Mouse (Mus musculus): ENCODE data around the gene Hgfac. TPM values are rescaled to one million over a fixed set of nuclear protein-coding genes. Genes with fewer than 3 reads are reported as not detected.

Hgfac gene
- 0.69 and 0.75 TPM in 2 replicates for polyA plus RNA-seq (2015; fragmentation: Nextera tagmentation; extraction: Ambion mirVana)

- WGBS, result 67% methylated on average over 6 of the region's 6 CpGs
- no peak for ATAC-seq (replicated peaks)
- Histone ChIP-seq H3K4me1 (no peaks in the 10 kb centered on the region), H3K9me3 (no peaks in the 10 kb centered on the region), H3K4me2 (replicated peaks) (no peak within 1 kb of the TSS), H3K27me3 (no peaks in the 10 kb centered on the region), H3K4me3 (no peak within 1 kb of the TSS), H3K36me3 (no peaks in the 10 kb centered on the region), H3K27ac (replicated peaks) (no peak within 1 kb of the TSS), H3K9ac (replicated peaks) (no peak within 1 kb of the TSS)
Measured at GRCm38 (mm10) chr5:35041268-35041829, at the start of gene Hgfac. Gene Hgfac (plus strand): TSS chr5:35041509.

GRCm38 (mm10) chr5:34998754-34999153 is 42.6 kb upstream of the Hgfac start:
- no peak overlapping the region for H3K27ac ChIP-seq (replicated peaks)
- 60% methylated on average over 3 of the region's 3 CpGs for WGBS
- H3K9ac ChIP-seq (replicated peaks), result no peak overlapping the region
- no peaks in the 10 kb centered on the region for H3K27me3 ChIP-seq
- no peak overlapping the region for H3K4me2 ChIP-seq (replicated peaks)
- no peak overlapping the region for H3K4me3 ChIP-seq
- H3K36me3 ChIP-seq, result 0 out of 2 replicates have a peak, but pooled peaks cover 2% of the 10 kb centered on the region
- ATAC-seq (replicated peaks), result no peak
- peaks cover 6% of the 10 kb centered on the region for H3K4me1 ChIP-seq
- H3K9me3 ChIP-seq, result no peaks in the 10 kb centered on the region

GRCm38 (mm10) chr5:34999281-34999680 is 42.0 kb upstream of the Hgfac start:
- peaks cover 9% of the 10 kb centered on the region for H3K4me1 ChIP-seq
- no peak for ATAC-seq (replicated peaks)
- WGBS, result 80% methylated on average over 6 of the region's 6 CpGs
- H3K27ac ChIP-seq (replicated peaks), result no peak overlapping the region
- 0 out of 2 replicates have a peak, but pooled peaks cover 2% of the 10 kb centered on the region for H3K36me3 ChIP-seq
- H3K9ac ChIP-seq (replicated peaks), result no peak overlapping the region
- H3K4me2 ChIP-seq (replicated peaks), result no peak overlapping the region
- H3K9me3 ChIP-seq, result no peaks in the 10 kb centered on the region
- H3K4me3 ChIP-seq, result no peak overlapping the region
- H3K27me3 ChIP-seq, result no peaks in the 10 kb centered on the region

GRCm38 (mm10) chr5:35000323-35000722 is 41.0 kb upstream of the Hgfac start:
- H3K4me3 ChIP-seq, result no peak overlapping the region
- no peaks in the 10 kb centered on the region for H3K27me3 ChIP-seq
- no peak overlapping the region for H3K27ac ChIP-seq (replicated peaks)
- no peak overlapping the region for H3K9ac ChIP-seq (replicated peaks)
- H3K36me3 ChIP-seq, result no peaks in the 10 kb centered on the region
- H3K4me2 ChIP-seq (replicated peaks), result no peak overlapping the region
- peaks cover 12% of the 10 kb centered on the region for H3K4me1 ChIP-seq
- no peaks in the 10 kb centered on the region for H3K9me3 ChIP-seq
- no peak for ATAC-seq (replicated peaks)

GRCm38 (mm10) chr5:35001144-35001543 is 40.2 kb upstream of the Hgfac start:
- WGBS, result 73% methylated on average over 3 of the region's 3 CpGs
- no peak overlapping the region for H3K4me3 ChIP-seq
- no peaks in the 10 kb centered on the region for H3K9me3 ChIP-seq
- H3K4me1 ChIP-seq, result peaks cover 12% of the 10 kb centered on the region
- H3K27ac ChIP-seq (replicated peaks), result no peak overlapping the region
- no peak overlapping the region for H3K9ac ChIP-seq (replicated peaks)
- H3K27me3 ChIP-seq, result no peaks in the 10 kb centered on the region
- H3K4me2 ChIP-seq (replicated peaks), result no peak overlapping the region
- no peaks in the 10 kb centered on the region for H3K36me3 ChIP-seq
- ATAC-seq (replicated peaks), result no peak

- H3K27me3 ChIP-seq, result no peaks in the 10 kb centered on the region
- WGBS, result 66% methylated on average over 7 of the region's 7 CpGs
- H3K4me2 ChIP-seq (replicated peaks), result no peak overlapping the region
- H3K4me1 ChIP-seq, result peaks cover 12% of the 10 kb centered on the region
- H3K4me3 ChIP-seq, result no peak overlapping the region
- ATAC-seq (replicated peaks), result peak; percentile 59
- H3K9me3 ChIP-seq, result no peaks in the 10 kb centered on the region
- no peaks in the 10 kb centered on the region for H3K36me3 ChIP-seq
- H3K9ac ChIP-seq (replicated peaks), result no peak overlapping the region
- peak overlapping the region; percentile 38 for H3K27ac ChIP-seq (replicated peaks)
Measured at GRCm38 (mm10) chr5:35003611-35004162, 37.6 kb upstream of the Hgfac start.

- H3K27ac ChIP-seq (replicated peaks), result peak overlapping the region; percentile 5
- H3K4me2 ChIP-seq (replicated peaks), result no peak overlapping the region
- no peaks in the 10 kb centered on the region for H3K9me3 ChIP-seq
- H3K4me1 ChIP-seq, result peaks cover 12% of the 10 kb centered on the region
- no peak overlapping the region for H3K4me3 ChIP-seq
- 82% methylated on average over 2 of the region's 2 CpGs for WGBS
- no peak overlapping the region for H3K9ac ChIP-seq (replicated peaks)
- no peaks in the 10 kb centered on the region for H3K36me3 ChIP-seq
- H3K27me3 ChIP-seq, result no peaks in the 10 kb centered on the region
- no peak for ATAC-seq (replicated peaks)
Measured at GRCm38 (mm10) chr5:35004769-35005168, 36.5 kb upstream of the Hgfac start.

- H3K27ac ChIP-seq (replicated peaks), result no peak overlapping the region
- ATAC-seq (replicated peaks), result no peak
- WGBS, result 94% methylated on average over 3 of the region's 3 CpGs
- no peak overlapping the region for H3K9ac ChIP-seq (replicated peaks)
- no peaks in the 10 kb centered on the region for H3K27me3 ChIP-seq
- no peak overlapping the region for H3K4me2 ChIP-seq (replicated peaks)
- H3K4me3 ChIP-seq, result no peak overlapping the region
- peaks cover 12% of the 10 kb centered on the region for H3K4me1 ChIP-seq
- no peaks in the 10 kb centered on the region for H3K36me3 ChIP-seq
- H3K9me3 ChIP-seq, result no peaks in the 10 kb centered on the region
Measured at GRCm38 (mm10) chr5:35005659-35006058, 35.6 kb upstream of the Hgfac start.

GRCm38 (mm10) chr5:35006599-35006998 is 34.7 kb upstream of the Hgfac start:
- Histone ChIP-seq H3K4me3 (no peak overlapping the region), H3K9ac (replicated peaks) (no peak overlapping the region), H3K36me3 (no peaks in the 10 kb centered on the region), H3K9me3 (no peaks in the 10 kb centered on the region), H3K27me3 (no peaks in the 10 kb centered on the region), H3K4me2 (replicated peaks) (no peak overlapping the region), H3K27ac (replicated peaks) (no peak overlapping the region), H3K4me1 (peaks cover 12% of the 10 kb centered on the region)
- no peak for ATAC-seq (replicated peaks)
- 90% methylated on average over 2 of the region's 2 CpGs for WGBS

GRCm38 (mm10) chr5:35009163-35009562 is 32.1 kb upstream of the Hgfac start:
- no peaks in the 10 kb centered on the region for H3K27me3 ChIP-seq
- no peak overlapping the region for H3K4me3 ChIP-seq
- H3K9me3 ChIP-seq, result no peaks in the 10 kb centered on the region
- H3K4me2 ChIP-seq (replicated peaks), result no peak overlapping the region
- H3K27ac ChIP-seq (replicated peaks), result no peak overlapping the region
- no peak for ATAC-seq (replicated peaks)
- WGBS, result 92% methylated on average over 4 of the region's 4 CpGs
- H3K36me3 ChIP-seq, result no peaks in the 10 kb centered on the region
- peaks cover 10% of the 10 kb centered on the region for H3K4me1 ChIP-seq
- H3K9ac ChIP-seq (replicated peaks), result no peak overlapping the region

GRCm38 (mm10) chr5:35010656-35011055 is 30.7 kb upstream of the Hgfac start:
- H3K4me3 ChIP-seq, result no peak overlapping the region
- H3K27me3 ChIP-seq, result no peaks in the 10 kb centered on the region
- H3K9me3 ChIP-seq, result no peaks in the 10 kb centered on the region
- WGBS, result 80% methylated on average over 5 of the region's 5 CpGs
- no peak for ATAC-seq (replicated peaks)
- H3K4me2 ChIP-seq (replicated peaks), result no peak overlapping the region
- H3K36me3 ChIP-seq, result no peaks in the 10 kb centered on the region
- H3K9ac ChIP-seq (replicated peaks), result no peak overlapping the region
- H3K27ac ChIP-seq (replicated peaks), result no peak overlapping the region
- peaks cover 10% of the 10 kb centered on the region for H3K4me1 ChIP-seq

GRCm38 (mm10) chr5:35011156-35011923 is 30.0 kb upstream of the Hgfac start:
- 85% methylated on average over 6 of the region's 6 CpGs for WGBS
- no peak overlapping the region for H3K4me2 ChIP-seq (replicated peaks)
- H3K4me3 ChIP-seq, result no peak overlapping the region
- H3K9me3 ChIP-seq, result no peaks in the 10 kb centered on the region
- ATAC-seq (replicated peaks), result no peak
- no peaks in the 10 kb centered on the region for H3K27me3 ChIP-seq
- no peaks in the 10 kb centered on the region for H3K36me3 ChIP-seq
- no peak overlapping the region for H3K27ac ChIP-seq (replicated peaks)
- no peak overlapping the region for H3K9ac ChIP-seq (replicated peaks)
- H3K4me1 ChIP-seq, result peaks cover 10% of the 10 kb centered on the region
